Mouse (Mus musculus) midbrain, postnatal 0 days (tissue): ENCODE measurements at regions not wholly inside any gene's neighbourhood (a gene's known extent, or its start where the extent isn't known, plus 50 kb on each side); places are given as distances from the start of the nearest gene placed in this dataset.

Experiments used
- ATAC-seq: fragments of 200-750 bp; cut with Nextera tagmentation; 2 replicates; pipeline ENCODE4 v1.8.0; 2017; ENCODE audit warnings: moderate number of reproducible peaks, mild to moderate bottlenecking, moderate TSS enrichment, moderate library complexity; ENCODE audit not compliant: low FRiP score
- DNase-seq: peaks from one replicate; pipeline ENCODE4 v3.0.0-alpha.2; 2015; ENCODE audit warnings: low spot score
- H3K27ac ChIP-seq: fragments of 300-500 bp; sonication (generic); 2 replicates; pipeline ENCODE4 v1.5.1; 2014; ENCODE audit warnings: low read depth, mild to moderate bottlenecking, low read length, mixed read lengths
- H3K27me3 ChIP-seq: fragments of 300-500 bp; sonication (generic); 2 replicates; pipeline ENCODE4 v1.6.1; 2014; ENCODE audit warnings: low read length, control low read depth, mixed read lengths; ENCODE audit not compliant: insufficient read depth
- H3K36me3 ChIP-seq: fragments of 300-500 bp; sonication (generic); 2 replicates; pipeline ENCODE4 v1.6.1; 2014; ENCODE audit warnings: low read length, control low read depth, mixed read lengths; ENCODE audit not compliant: insufficient read depth
- H3K4me1 ChIP-seq: fragments of 300-500 bp; sonication (generic); 2 replicates; pipeline ENCODE4 v1.6.1; 2014; ENCODE audit warnings: mild to moderate bottlenecking, control low read depth, antibody characterized with exemption, low read length, mixed read lengths; ENCODE audit not compliant: insufficient read depth
- H3K4me2 ChIP-seq: fragments of 300-500 bp; sonication (generic); 2 replicates; pipeline ENCODE4 v1.6.1; 2014; ENCODE audit warnings: low read depth, mild to moderate bottlenecking, low read length, mixed read lengths; ENCODE audit not compliant: poor library complexity, severe bottlenecking
- H3K4me3 ChIP-seq: fragments of 300-500 bp; sonication (generic); 2 replicates; pipeline ENCODE4 v1.5.1; 2014; ENCODE audit warnings: low read depth, mild to moderate bottlenecking, low read length, moderate library complexity
- H3K9ac ChIP-seq: fragments of 300-500 bp; sonication (generic); replicated peaks from 2 replicates; pipeline ENCODE4 v1.6.1; 2014; ENCODE audit warnings: mild to moderate bottlenecking, low read length, moderate library complexity, mixed read lengths; ENCODE audit not compliant: poor library complexity, severe bottlenecking
- H3K9me3 ChIP-seq: fragments of 300-500 bp; sonication (generic); 2 replicates; pipeline ENCODE4 v1.6.1; 2016; ENCODE audit warnings: low read length, control low read depth
- CTCF ChIP-seq: IDR thresholded peaks from 2 replicates; pipeline ENCODE4 v1.5.1; 2016; ENCODE audit warnings: antibody characterized with exemption, mild to moderate bottlenecking
- WGBS: fragments of 180-500 bp; shearing (Covaris S2); extraction: QIAGEN DNeasy Blood & Tissue Kit; methylation state at CpG from one replicate; pipeline ENCODE4 v1.1.7; 2014; 5-methylcytosine and 5-hydroxymethylcytosine counted together

DNA sequence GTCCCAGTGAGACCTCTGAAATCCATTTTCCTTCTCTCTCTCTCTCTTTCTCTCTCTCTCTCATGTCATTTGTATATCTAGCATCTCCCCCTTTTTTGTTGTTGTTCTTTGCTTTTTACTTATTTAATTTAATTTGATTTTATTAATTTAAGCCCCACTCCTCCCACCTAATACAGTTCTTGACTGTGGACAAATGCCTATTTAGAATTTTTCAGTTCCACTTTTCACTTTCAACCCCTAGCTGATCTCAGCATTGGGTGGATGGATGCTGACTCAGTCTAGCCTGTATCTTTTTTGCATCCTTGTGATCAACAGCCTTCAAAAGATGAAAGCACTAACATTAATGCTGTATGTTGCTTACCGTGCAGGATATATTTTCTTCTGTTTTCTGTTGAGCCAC is 55.5 kb upstream of the Cox7c start:
- no peaks in the 10 kb centered on the region for H3K27me3 ChIP-seq
- H3K36me3 ChIP-seq, result no peaks in the 10 kb centered on the region
- H3K9me3 ChIP-seq, result no peaks in the 10 kb centered on the region
- WGBS, result 97% methylated on average over 1 of the region's 1 CpGs
- no peak for TF ChIP-seq CTCF
- H3K4me1 ChIP-seq, result no peaks in the 10 kb centered on the region
- H3K4me2 ChIP-seq, result no peak overlapping the region
- ATAC-seq (no peak), DNase-seq (no peak)
- no peak overlapping the region for H3K9ac ChIP-seq
- H3K27ac ChIP-seq, result no peak overlapping the region
- no peak overlapping the region for H3K4me3 ChIP-seq

DNA sequence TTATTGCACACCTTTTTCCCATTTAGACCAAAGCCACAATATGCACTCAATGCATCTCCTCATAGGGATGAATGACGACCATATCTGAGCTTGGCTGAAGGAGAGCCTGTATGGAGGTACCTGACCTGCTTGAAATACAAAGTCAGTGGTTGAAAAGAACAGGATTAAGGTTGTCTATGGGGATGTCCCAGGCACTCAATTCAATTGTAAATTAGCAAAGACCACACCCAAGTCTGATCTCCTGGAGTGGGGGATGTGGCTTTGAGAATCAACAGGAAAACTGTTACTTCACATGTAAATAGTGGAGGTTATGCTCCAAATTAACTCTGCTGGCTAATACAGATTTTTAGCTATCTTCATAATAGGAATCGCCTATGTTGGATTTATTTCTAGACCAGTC is 51.1 kb upstream of the Cox7c start:
- Histone ChIP-seq H3K27ac (no peak overlapping the region), H3K4me3 (no peak overlapping the region), H3K9me3 (no peaks in the 10 kb centered on the region), H3K4me2 (no peak overlapping the region), H3K36me3 (no peaks in the 10 kb centered on the region), H3K4me1 (no peaks in the 10 kb centered on the region), H3K27me3 (no peaks in the 10 kb centered on the region), H3K9ac (no peak overlapping the region)
- 36% methylated on average over 2 of the region's 2 CpGs for WGBS
- ATAC-seq (no peak), DNase-seq (no peak)
- no peak for TF ChIP-seq CTCF

DNA sequence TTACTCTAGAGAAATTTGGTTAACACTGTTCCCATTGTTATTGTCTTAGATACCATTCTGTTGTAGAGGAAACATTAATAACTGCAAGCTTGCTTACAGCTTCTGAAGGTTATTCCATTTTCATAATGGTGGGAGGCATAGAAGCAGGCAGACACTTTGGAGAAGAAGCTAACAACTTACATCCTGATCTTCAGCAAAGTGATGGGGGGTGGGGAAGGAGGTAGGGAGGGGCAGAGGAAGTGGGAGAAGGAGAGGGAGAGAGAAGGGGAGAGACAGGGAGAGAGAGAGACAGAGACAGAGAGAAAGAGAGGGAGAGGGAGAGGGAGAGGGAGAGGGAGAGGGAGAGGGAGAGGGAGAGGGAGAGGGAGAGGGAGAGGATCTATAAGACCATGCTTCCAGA is 50.6 kb upstream of the Cox7c start:
- H3K27ac ChIP-seq, result no peak overlapping the region
- DNase-seq (no peak), ATAC-seq (no peak)
- no peaks in the 10 kb centered on the region for H3K36me3 ChIP-seq
- H3K4me1 ChIP-seq, result no peaks in the 10 kb centered on the region
- H3K4me2 ChIP-seq, result no peak overlapping the region
- H3K4me3 ChIP-seq, result no peak overlapping the region
- H3K9ac ChIP-seq, result no peak overlapping the region
- no peaks in the 10 kb centered on the region for H3K27me3 ChIP-seq
- no peaks in the 10 kb centered on the region for H3K9me3 ChIP-seq
- no peak for TF ChIP-seq CTCF
